Mouse (Mus musculus): ENCODE results near the gene St3gal6.

GRCm38 (mm10) chr16:58514565-58514964 lies 9.5 kb downstream of the St3gal6 start:
- TF ChIP-seq CTCF (IDR thresholded peaks at IDR 0.05; ENCODE audit: control insufficient read depth, insufficient read depth, insufficient read length) (no peak), MAX (IDR thresholded peaks at IDR 0.05) (no peak), USF1 (IDR thresholded peaks at IDR 0.05; ENCODE audit: low read depth) (no peak), MYOD1 (IDR thresholded peaks at IDR 0.05; ENCODE audit: control insufficient read depth, insufficient read length, low read depth) (no peak)
